Mouse (Mus musculus) left cerebral cortex, postnatal 4 days (tissue): ENCODE results near the gene Hist1h4d. TPM values are rescaled to one million over a fixed set of nuclear protein-coding genes. Genes with fewer than 3 reads are reported as not detected.
A peak's percentile ranks its signal among the peaks of the same experiment; 100 is the strongest.
"Not testable (repeated sequence)": the region's sequence is repeated elsewhere in the genome, so short reads cannot be mapped to it uniquely, and the experiment has no call there.

Experiments
- DNase-seq: peaks from one replicate; pipeline ENCODE4 v3.0.0-alpha.2; 2022
- intact Hi-C: fragments of 180-260 bp; cut with DNase I; formaldehyde crosslinking; loops from one replicate; pipeline ENCODE4 v1.15.1; 2025
- total RNA-seq, 2 experiments: library from RNA; stranded (reverse); gene quantifications; 2 replicates each; pipeline ENCODE4 v1.2.3; 2021

The Hist1h4d gene
- total RNA-seq, 2 experiments from 2014 or later: 177 to 192 TPM

DNA sequence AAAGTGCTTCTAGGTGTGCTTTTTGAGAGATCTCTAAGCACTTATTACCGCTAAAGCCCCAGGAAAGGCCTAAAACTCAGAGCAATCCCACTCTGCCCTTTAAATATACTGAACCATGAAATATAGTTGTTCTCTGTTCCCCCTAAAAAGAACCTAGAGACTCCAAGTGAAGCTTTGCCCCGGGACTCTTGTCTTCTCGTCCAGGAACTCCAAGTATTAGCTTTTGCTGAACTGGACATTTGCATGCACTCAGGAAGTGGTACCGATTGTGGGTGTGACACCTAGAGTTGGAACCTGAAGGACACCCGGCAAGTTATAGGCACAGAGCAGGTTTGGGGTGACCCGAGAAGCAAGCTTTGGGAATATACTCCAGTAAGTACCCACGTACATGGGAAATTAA is 9.8 kb downstream of the Hist1h4d start:
- DNase-seq: no peak
- intact Hi-C loops: no loop called here

- DNase-seq, intact Hi-C loops: not testable (repeated sequence)
Observed at GRCm38 (mm10) chr13:23591886-23592285, 10.5 kb downstream of the Hist1h4d start.

DNA sequence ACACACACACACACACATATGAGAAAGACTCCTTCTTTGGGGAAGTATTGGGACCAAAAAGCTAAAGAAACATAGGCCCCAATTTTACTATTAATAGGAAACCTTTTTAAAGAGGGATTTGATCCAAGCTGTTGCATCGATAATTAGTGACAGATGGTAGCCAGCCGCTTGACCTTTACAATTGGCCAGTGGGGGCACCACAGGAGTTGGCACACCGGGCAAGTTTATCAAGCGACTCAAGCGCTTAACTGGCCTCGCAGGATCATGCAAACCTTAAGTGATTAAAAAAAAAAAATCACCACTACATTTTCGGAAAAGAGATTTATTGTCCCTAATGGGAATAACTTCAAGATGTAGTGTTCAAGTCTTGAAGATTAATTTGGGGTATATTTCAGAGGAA is 11.2 kb downstream of the Hist1h4d start:
- peak; percentile 64 for DNase-seq
- intact Hi-C loops: no loop called here

DNA sequence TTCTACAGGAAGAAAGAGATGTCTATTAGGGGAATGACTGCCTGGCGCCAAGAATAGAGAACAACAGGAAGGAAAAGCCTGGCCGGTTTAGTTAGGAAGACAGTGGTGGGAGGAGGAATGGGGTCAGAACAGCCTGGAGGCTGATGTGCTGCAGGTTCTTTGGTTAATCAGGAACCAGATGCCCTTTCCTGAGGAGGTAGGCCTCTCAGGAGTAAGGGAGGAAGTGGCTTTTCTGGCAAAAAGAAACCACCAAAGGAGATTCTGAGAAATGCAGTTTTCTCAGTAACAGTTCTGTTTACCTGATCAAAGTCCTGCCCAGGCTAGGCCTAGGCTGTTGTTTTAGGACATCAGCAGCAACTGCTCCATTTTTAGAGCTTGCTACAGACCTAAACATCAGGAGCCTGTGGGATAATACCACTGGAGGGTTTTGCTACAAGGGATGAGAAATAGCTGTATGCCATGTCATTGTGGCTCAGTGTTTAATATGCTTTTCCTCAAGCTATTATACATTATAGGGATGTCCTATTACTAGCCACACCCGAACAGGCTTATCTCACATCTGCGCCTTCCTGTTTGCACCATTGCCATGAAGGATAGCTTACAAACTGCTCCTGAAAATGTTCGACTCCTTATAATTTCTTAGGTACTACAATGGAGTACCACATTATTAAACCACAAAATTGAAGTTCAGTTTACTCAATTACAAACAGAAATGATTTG is 11.8 kb downstream of the Hist1h4d start:
- intact Hi-C loops: no loop called here

DNA sequence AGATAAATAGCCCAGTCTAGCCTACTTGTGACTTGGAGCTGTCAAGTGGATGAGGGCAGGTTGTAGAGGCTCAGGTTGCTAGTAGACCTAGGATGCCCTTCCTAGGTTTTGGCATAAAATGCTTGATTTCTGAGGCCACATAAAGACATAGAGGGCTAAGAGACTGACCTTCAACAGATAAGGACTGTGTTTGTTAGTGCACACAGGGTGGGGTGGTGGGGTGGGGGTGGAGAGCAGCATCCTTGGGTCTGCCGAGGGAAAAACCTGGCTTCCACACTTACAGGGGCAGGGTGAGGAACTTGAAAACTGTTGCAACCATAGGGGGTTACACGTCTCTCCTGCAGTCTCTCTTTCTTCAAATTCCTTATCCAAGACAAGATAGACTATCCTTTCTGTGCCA is 13.8 kb downstream of the Hist1h4d start:
- intact Hi-C loops: no loop called here
- no peak for DNase-seq

More for the DNA sequence above, 11.8 kb downstream of the Hist1h4d start:
- no peak for DNase-seq

DNA sequence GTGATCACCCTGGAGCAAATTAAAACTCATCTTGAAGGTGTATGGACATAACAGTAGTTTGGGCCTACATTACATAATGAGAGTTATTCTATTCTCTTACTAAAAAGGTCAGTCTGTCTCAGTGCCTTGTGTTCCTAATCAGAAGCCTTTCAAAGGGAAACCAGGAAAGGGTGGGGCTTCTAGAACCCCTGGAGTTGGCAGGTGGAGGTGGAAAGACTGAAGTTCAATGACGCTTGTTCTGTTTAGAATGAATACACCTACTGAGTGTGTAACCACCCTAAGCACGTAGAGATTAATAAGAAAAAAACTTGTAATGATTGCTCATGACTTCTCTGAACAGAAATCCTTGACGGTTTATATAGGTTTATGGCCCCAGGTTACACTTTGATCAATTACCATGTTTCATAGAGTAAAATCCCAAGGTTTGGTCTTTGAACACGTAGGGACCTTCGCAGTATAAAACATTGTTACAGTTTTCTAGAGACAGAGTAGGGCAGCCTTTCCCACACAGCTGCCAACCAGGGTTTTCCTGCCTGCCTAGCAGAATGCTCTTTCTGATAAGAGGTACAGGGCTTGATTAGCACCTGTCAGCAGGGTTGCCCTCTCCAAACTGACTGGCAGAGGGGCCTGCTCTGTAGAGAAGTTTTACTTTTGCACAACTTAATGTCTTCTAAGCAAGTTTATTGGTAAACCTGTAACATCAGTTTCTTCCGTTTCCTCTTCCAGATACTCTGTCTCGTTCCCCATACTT is 14.4 kb downstream of the Hist1h4d start:
- intact Hi-C loops: no loop called here
- DNase-seq: no peak

- intact Hi-C loops: no loop called here
- peak; percentile 80 for DNase-seq
Observed at GRCm38 (mm10) chr13:23597957-23598356, 16.6 kb downstream of the Hist1h4d start.

DNA sequence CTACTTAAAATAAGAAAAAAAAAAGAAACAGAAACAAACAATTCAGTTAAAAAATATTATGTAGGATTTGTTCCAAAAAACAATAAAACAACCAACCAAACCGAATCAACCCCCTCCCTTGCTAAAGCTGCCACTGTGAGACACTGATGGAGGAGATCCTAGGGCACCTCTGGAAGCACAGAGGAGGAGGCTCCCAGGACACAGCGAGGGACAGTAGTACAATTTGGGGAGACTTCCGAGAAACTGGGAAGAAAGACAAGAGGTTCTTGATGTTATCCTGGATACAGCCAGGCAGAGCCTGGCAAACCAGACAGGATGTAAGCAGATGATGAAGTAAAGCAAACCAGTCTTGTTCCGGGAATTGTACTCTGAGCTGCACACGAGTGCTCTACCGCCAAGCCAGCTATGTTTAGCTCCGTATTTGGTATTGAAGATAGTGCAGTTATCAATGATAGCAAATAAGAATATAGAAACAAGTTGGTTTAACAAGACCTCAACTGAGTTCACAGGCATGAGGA is 21.8 kb downstream of the Hist1h4d start:
- no peak for DNase-seq
- intact Hi-C loops: no loop called here

- DNase-seq: no peak
- intact Hi-C loops: no loop called here
Observed at GRCm38 (mm10) chr13:23604452-23604851, 23.1 kb downstream of the Hist1h4d start.

GRCm38 (mm10) chr13:23605052-23605451 is 23.7 kb downstream of the Hist1h4d start:
- no peak for DNase-seq
- intact Hi-C loops: no loop called here

- intact Hi-C loops: no loop called here
- DNase-seq: no peak
Observed at GRCm38 (mm10) chr13:23609209-23609608, 27.8 kb downstream of the Hist1h4d start.

DNA sequence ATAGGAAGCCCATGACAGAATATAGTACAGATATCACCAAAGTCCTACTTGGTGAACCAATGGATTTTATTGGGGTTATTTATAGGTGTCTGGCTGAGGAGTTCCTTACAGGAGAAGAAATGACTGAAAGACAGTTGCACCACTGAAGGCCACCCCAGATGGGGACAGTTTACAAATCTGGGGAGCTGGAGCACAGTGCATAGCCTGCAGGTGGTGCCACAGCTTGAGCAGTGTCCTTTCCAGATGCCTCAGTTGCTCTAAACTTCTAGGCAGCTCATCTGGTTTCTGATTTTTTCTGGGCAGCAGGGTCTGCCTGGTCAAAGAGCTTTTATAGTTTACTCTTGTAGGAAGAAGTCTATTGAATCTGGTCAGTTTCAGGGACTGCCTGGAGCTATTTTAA is 28.4 kb downstream of the Hist1h4d start:
- intact Hi-C loops: no loop called here
- no peak for DNase-seq

DNA sequence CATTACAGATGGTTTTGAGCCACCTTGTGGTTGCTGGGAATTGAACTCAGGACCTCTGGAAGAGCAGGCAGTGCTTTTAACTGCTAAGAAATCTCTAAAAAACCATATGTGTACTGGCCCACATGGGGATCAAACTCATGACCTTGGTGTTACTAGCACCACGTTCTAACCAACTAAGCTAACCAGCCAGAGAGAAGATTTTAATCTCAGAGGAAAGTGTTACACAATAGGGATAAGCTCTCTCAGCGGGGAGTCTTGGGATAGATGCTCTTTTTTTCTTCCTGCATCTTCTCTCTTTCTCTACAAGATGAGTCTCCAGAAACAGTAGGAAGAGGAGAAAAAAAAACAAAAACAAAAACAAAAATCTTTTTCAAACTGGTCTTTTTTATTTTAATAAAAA is 29.0 kb downstream of the Hist1h4d start:
- intact Hi-C loops: no loop called here
- no peak for DNase-seq

DNA sequence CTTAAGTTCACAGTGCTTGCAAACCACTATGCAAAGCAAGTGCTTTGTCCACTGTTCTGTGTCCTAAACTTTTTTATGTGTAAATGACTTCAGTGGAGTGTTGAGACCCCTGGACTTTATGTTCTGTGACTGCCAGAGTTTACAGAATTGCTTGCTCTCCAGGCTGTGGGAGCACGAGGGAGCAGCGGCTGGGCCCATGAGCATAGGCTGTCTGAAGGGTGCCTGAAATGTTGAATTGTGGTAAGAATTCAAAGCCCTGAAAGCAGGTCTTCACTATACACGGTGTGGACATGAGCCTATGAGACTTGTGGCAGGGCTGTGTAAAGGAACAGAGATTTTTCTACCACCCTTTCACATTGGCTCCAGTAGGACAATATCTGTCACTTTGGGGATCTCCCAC is 30.2 kb downstream of the Hist1h4d start:
- DNase-seq: no peak
- intact Hi-C loops: no loop called here

- no peak for DNase-seq
- intact Hi-C loops: no loop called here
Observed at GRCm38 (mm10) chr13:23620056-23620732, 38.8 kb downstream of the Hist1h4d start.

DNA sequence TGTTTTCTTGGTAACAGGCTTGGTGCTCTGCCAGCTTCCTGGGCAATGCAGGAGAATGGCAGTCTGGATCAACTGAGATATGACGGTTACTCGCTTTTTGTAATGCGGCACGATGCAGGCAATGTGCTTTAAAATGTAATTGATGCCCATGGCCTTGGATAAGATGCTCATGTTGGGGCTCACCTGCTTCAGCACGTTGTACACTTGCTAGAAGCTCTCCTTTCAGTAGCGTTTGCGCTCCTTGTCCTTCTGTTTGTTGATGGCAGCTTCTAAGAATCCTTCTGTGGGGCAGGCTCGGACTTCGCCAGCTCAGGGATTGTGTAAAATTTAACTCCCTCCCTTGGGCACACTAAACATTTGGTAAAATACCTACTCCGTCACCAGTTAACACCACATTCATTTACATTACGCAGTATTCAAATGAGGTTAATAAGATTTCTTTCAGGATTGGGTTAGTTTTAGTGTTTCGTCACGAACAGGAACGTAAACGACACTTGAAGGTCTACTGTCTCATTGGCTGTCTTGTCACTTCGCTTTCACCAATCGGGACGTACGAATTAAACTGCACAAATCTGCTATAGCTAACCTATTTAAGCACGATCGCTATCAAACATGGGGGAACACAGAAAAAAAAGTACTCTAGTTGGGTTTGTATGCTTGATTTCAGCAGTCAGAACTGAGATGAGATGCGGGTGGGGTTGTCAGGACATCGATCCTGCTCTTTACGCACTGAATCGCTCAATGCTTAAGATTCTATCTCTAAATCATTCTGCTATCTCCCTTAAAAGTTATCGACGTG is 39.5 kb downstream of the Hist1h4d start, which contains the start of gene Hist1h2be:
Gene Hist1h2be, minus strand, starts transcription at position 392 of the 799 bp plus-strand sequence.
- DNase-seq: peak; percentile 69
- intact Hi-C loops: no loop called here

DNA sequence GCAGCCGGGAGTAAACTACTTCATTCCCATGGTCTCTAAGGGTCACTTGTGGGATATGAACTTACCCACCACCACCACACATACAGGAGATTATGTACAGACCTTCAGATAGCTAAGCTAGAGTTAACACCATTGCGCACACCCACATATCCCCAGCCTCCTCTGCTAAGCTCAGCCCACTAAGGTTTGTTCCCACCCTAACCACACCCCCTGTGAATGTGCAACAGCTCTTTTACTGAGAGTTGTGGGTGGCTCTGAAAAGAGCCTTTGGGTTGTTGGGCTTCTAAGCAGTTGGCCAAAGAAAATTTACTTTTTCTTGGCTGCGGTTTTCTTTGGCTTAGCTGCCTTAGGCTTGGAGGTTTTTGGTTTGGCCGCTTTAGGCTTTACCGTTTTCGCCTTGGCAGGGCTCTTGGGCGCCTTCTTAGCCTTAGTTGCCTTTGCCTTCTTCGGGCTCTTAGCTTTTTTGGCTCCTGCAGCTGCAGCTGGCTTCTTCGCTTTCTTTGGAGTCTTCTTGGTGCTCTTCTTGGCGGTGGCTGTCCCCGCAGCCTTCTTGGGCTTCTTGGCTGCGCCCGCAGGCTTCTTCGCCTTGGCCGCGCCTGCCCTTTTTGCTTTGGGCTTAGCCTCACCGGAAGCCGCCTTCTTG is 40.3 kb downstream of the Hist1h4d start:
- peak; percentile 52 for DNase-seq
- intact Hi-C loops: no loop called here

GRCm38 (mm10) chr13:23622175-23622671 is 40.8 kb downstream of the Hist1h4d start, which contains the start of gene Hist1h1e:
Gene Hist1h1e, minus strand, starts transcription at chr13:23622558.
- DNase-seq: peak; percentile 90
- intact Hi-C loops: not testable (repeated sequence)

DNA sequence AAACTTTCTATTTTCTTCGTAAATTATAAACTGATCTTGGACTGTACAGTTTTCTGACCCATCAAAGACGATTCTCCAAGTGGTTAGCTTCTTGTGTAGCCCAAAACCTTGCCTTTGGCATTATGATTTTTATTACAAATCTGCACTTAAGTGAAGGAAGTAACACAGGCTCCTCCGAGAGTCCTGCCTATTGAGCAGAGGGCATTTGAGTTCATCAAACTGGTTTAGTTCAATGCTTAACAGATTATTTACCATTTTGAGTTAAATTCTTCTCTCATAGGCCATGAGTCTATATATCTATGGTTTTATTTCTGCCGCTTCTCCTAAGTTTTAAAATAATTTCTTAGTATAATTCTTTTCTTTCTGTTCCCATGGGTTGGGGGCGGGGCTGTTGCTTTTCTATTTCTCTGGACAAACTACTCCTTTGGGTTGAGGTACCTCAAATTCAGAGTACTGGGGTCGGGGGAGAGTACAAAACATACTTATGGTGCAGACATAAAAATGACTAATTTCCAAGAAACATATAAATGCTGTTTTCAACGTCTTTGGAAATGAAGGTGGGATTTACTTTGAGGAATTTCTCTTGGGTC is 41.6 kb downstream of the Hist1h4d start:
- DNase-seq: peak; percentile 9
- intact Hi-C loops: no loop called here
